Mouse (Mus musculus) cortical plate, adult 2 months (tissue): ENCODE results near the gene Plekhm3.

ENCODE experiments used
- CTCF ChIP-seq: fragments of 200-500 bp; IDR thresholded peaks from 2 replicates; pipeline ENCODE4 v1.5.1; 2011; ENCODE audit warnings: mild to moderate bottlenecking, control low read depth, low read length; ENCODE audit not compliant: insufficient read depth; ENCODE audit errors: extremely low read depth
- POLR2A ChIP-seq: fragments of 200-500 bp; IDR thresholded peaks from 2 replicates; pipeline ENCODE4 v1.6.1; 2011; ENCODE audit warnings: mild to moderate bottlenecking, low read length, control low read depth; ENCODE audit not compliant: insufficient read depth; ENCODE audit errors: extremely low read depth

DNA sequence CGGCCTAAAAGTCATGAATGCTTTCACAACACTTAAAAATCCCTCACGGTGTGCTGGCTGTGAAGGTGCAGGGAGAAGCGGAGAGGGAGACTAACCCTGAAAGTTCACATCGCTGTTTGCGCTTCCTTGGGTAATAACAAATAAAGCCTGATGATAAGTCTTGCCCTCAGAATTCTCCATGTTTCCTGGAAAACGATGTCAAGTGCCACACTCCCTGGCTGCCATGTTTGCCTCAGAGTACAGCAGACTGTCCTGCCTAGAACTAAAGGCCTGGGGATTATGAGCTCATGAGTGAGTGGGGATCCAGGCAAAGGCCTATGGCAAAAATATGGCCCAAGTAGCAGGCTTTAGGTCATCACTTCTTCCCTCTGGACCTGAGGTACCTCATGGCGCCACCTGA is 17.7 kb downstream of the Plekhm3 start:
- TF ChIP-seq CTCF (no peak), POLR2A (no peak)
